Mouse (Mus musculus): ENCODE measurements around the gene Slc25a26.

DNA sequence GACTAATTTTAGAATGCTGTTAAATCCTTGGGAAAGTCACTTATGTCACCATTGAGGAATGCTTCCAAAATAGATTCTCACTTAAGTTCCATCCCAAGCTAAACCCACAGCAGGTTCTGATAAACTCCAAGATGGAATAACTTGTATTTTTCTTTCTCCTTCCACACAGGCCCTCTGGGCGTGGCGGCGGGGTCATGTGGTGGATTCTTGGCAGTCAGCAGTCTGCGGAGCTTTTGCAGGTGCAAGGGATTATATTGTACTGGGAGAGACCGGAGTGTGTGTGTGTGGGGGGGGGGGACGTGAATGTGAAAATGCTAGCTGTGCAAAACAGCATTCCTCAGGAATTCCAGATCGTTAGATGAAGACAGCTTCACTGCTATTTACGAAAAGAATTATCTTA lies 92.1 kb downstream of the Slc25a26 start:
- TF ChIP-seq MAX (IDR thresholded peaks at IDR 0.05): no peak
- TF ChIP-seq CTCF (IDR thresholded peaks at IDR 0.05; ENCODE audit: control insufficient read depth, insufficient read depth, insufficient read length): no peak
- TF ChIP-seq MYOD1 (IDR thresholded peaks at IDR 0.05; ENCODE audit: control insufficient read depth, insufficient read length, low read depth): no peak
- no peak for TF ChIP-seq MYOG (IDR thresholded peaks at IDR 0.05; ENCODE audit: control insufficient read depth, extremely low read depth, insufficient read length)
- no peak for TF ChIP-seq CEBPB (IDR thresholded peaks at IDR 0.05; ENCODE audit: low read depth)
